20 mouse cellular contexts compared by ENCODE assay signal in genomic region chr16:77863246-77863645, GRCm38 (mm10).
"Had no signal": no experiment of that assay in that cellular context is flagged by ENCODE, and none has a peak within 500 bp of the region (broad histone marks: within the 10 kb centered on the region; RNA-seq: fewer than 3 reads in every experiment).

No protein-coding gene starts in this region.

- H3K27ac ChIP-seq: kidney, embryonic 15.5 days; left cerebral cortex, adult 2 months; limb, embryonic 12.5 days; limb, embryonic 15.5 days; liver, embryonic 14.5 days; midbrain, embryonic 12.5 days; midbrain, embryonic 15.5 days; neural tube, embryonic 13.5 days had no signal

- DNase-seq: kidney, adult 8-10 months; kidney, postnatal 10 days; kidney, postnatal 36 days; layer of hippocampus, postnatal 36 days; liver, postnatal 0 days; lung, embryonic 14.5 days; lung, postnatal 10 days; lung, postnatal 36 days; thymus, adult 18-20 months; thymus, postnatal 36 days had no signal

- H3K4me2 ChIP-seq: kidney, embryonic 15.5 days; limb, embryonic 12.5 days; limb, embryonic 15.5 days; liver, embryonic 11.5 days; lung, embryonic 14.5 days; midbrain, embryonic 12.5 days; midbrain, embryonic 15.5 days; neural tube, embryonic 13.5 days had no signal

- H3K4me3 ChIP-seq: kidney, embryonic 15.5 days; left cerebral cortex, adult 2 months; limb, embryonic 12.5 days; limb, embryonic 15.5 days; midbrain, embryonic 12.5 days; midbrain, embryonic 15.5 days; myocyte; neural tube, embryonic 13.5 days had no signal

- H3K4me1 ChIP-seq: kidney, embryonic 15.5 days; limb, embryonic 12.5 days; limb, embryonic 15.5 days; midbrain, embryonic 12.5 days; midbrain, embryonic 15.5 days; neural tube, embryonic 13.5 days had no signal

- ATAC-seq: liver, postnatal 0 days; midbrain, embryonic 15.5 days had no signal

- H3K27me3 ChIP-seq: kidney, embryonic 15.5 days; limb, embryonic 12.5 days; limb, embryonic 15.5 days; midbrain, embryonic 12.5 days; midbrain, embryonic 15.5 days; neural tube, embryonic 13.5 days had no signal

- H3K36me3 ChIP-seq: kidney, embryonic 15.5 days; limb, embryonic 12.5 days; limb, embryonic 15.5 days; midbrain, embryonic 12.5 days; midbrain, embryonic 15.5 days; neural tube, embryonic 13.5 days had no signal

- H3K9me3 ChIP-seq: kidney, embryonic 15.5 days; limb, embryonic 12.5 days; limb, embryonic 15.5 days; midbrain, embryonic 12.5 days; midbrain, embryonic 15.5 days; neural tube, embryonic 13.5 days had no signal

- H3K9ac ChIP-seq: kidney, embryonic 15.5 days; limb, embryonic 12.5 days; limb, embryonic 15.5 days; liver, embryonic 14.5 days; liver, postnatal 0 days; lung, embryonic 14.5 days; midbrain, embryonic 12.5 days; midbrain, embryonic 15.5 days; neural tube, embryonic 13.5 days had no signal
